Mouse (Mus musculus): Measurements from ENCODE around the gene Khdrbs1. TPM values are rescaled to one million over a fixed set of nuclear protein-coding genes. Genes with fewer than 3 reads are reported as not detected.
"Not testable (repeated sequence)": the region's sequence is repeated elsewhere in the genome, so short reads cannot be mapped to it uniquely, and the experiment has no call there.

Khdrbs1 gene
- total RNA-seq (2014; fragmentation: Nextera tagmentation) (98.7 and 104 TPM in 2 replicates), total RNA-seq (2017) (82.8 and 84.2 TPM in 2 replicates)

DNA sequence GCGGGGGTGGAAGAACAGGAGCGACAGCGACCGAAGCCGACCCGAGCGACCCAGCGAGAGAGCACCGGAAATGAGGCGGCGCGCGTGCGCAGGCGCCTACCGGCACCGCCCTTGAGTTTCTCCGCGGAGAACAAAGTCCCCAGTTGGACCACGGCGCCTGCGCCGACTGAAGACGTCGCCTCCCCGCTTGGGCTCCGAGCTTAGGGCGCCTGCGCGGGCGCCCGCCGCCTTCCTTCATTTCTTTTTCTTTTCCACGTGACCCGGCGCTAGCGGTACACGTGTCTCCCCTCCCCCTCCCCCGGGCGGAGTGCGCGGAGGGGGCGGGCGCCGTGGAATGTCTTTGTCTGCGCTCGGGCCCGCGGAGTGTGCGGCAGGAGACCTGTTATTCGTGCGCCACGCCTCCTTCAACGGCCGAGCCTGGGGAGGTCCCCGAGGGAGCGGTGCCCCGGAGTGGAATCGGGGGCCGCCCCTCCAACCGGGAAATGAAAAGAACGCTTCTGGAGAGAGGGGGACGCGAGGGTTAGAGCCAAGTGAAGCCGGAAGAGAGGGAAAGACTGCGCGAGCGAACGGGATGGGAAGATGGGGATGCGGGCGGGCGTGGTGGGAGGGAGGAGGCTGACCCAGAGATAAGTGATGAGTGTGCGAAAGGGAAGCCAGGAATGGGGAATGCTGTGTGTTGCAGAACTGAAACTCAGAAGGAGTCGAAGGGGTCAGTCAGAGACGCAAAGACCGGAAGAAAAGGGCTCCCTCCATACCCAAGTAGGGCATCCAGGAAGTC lies at the start of gene Khdrbs1:
Khdrbs1 (minus strand) TSS at position 72 of the 778 bp plus-strand sequence.
- ATAC-seq (replicated peaks; ENCODE audit: poor library complexity, severe bottlenecking): peak; percentile 77

DNA sequence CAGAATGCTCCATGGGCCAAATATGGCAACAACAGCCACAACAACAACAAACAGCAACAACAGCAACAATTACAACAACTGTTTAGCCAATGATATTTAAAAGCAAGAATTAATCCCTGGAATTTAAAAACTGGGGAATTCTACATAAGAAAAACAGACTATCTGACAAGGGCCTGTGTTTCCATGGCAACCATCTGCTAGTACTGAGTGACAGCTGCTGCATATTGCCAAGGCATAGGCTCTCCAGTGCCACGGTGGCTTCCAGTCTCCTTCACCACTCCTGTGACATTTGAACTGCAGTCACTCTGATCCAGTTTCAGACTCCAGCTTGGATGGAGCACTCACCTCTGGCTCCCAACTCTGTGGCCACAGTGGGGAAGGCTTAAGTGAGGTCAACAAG lies 49.3 kb upstream of the Khdrbs1 start:
- ATAC-seq (replicated peaks; ENCODE audit: poor library complexity, severe bottlenecking): no peak

DNA sequence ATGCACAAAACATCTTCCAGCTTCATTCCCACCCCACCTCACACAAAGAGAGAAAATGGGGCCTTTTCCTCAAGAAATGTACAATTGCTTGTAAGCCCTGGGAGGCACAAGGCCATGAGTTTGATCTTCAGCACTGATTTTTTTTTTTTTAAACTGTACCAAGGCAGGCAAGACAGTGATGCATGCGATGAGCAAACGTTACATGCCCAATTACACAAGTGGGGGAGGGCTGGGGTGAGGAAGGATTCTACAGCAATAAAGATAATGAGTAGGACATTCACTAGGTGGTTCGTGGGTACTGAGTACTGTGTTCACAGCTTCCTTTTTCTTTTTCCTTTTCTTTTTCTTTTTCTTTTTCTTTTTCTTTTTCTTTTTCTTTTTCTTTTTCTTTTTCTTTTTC lies 48.4 kb upstream of the Khdrbs1 start:
- ATAC-seq (replicated peaks; ENCODE audit: poor library complexity, severe bottlenecking): no peak

DNA sequence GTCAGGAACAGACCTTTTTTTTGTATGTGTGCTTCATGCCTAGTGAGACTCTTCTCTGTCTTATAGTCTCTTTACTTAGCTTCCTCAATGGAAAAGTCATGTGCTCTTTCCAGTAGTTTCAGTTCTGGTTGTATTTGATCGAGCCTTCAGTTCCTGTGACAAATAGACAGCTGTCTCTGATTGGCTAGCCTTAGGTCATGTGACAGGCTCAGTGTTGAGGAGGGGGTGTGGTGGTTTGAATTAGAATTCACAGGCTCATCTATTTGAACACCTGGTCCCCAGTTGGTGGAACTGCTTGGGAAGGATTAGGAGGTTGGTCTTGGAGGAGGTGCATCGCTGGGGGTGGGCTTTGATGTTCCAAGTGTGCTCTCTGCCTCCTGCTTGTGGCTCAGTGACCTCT lies 47.5 kb upstream of the Khdrbs1 start:
- ATAC-seq (replicated peaks; ENCODE audit: poor library complexity, severe bottlenecking): peak; percentile 54

DNA sequence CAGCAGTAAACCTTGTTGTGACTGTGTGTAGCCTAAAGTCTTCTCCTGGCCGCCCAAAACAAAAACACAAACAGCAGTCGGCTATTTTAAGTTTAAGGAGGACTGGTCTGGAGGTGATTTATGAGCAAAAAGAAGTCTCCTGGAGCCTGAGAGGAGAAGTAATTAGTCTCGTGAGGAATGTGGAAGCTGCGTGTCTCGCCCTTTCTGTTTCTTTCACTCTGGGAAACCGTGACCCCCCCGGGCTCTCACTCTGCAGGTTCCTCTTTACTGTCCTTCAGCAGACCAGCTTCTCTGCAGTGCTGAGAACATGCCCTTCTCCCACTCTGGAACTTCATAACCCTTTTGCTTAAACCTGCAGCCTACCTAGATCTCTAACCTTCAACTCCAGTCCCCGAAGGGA lies 46.6 kb upstream of the Khdrbs1 start:
- ATAC-seq (replicated peaks; ENCODE audit: poor library complexity, severe bottlenecking): peak; percentile 78

DNA sequence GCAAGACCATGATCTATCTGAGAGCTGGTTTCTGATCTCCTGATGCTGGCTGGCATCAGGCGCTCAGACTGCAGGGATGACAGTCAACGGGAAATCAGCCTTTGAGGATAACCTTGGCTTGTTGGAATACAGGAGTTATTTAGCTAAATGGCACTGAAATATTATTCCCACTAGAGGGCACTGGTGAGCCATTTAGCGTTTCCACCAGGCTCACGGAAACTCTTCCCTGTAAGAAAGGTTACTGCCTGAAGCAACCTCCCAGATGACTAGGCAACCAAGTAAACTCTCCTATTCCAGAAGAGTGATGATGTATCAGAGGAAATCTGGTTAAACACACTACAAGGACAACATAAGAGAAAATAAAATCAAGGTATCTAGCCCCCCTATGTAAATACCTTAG lies 43.1 kb upstream of the Khdrbs1 start:
- ATAC-seq (replicated peaks; ENCODE audit: poor library complexity, severe bottlenecking): peak; percentile 42

DNA sequence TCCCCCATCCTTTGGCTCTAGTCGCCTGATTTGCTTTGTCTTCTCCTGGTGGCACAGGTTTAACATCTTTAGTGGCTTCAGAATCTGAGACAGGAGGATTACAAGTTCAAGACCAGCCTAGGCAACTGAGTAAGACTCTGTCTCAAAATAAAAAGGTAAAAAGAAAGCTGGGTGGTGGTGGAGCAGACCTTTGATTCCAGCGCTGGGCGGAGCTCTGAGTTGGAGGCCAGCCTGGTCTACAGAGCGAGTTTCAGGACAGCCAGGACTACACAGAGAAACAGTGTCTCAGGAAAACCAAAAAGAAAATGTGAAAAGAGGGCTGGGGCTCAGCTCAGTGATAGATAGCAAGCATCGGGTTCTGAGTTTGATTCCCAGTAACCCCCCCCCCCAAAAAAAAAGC lies 41.4 kb upstream of the Khdrbs1 start:
- no peak for ATAC-seq (replicated peaks; ENCODE audit: poor library complexity, severe bottlenecking)

DNA sequence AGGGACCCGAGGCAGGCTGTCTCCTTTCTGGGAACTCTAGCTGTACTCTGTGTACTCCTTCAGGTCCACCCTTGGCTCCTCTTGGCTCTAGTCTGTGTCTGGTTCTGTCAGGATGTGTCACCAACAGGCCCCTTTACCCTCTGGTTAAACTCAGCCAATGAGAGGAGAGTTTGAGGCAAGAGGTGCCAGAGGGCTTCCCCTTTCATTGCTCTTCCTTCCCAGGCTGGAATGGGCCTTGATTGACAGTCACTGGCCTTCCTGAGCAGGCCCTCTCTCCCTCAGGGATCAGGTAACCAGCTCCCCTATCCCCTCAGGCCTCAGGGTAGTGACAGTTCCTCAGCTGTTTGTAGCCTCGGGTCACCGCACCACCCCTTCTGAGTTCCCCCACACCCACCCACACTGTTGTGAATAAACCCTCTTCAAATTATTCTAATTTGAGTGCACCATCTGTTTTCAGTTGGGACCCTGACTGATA lies 40.8 kb upstream of the Khdrbs1 start:
- ATAC-seq (replicated peaks; ENCODE audit: poor library complexity, severe bottlenecking): peak; percentile 62

DNA sequence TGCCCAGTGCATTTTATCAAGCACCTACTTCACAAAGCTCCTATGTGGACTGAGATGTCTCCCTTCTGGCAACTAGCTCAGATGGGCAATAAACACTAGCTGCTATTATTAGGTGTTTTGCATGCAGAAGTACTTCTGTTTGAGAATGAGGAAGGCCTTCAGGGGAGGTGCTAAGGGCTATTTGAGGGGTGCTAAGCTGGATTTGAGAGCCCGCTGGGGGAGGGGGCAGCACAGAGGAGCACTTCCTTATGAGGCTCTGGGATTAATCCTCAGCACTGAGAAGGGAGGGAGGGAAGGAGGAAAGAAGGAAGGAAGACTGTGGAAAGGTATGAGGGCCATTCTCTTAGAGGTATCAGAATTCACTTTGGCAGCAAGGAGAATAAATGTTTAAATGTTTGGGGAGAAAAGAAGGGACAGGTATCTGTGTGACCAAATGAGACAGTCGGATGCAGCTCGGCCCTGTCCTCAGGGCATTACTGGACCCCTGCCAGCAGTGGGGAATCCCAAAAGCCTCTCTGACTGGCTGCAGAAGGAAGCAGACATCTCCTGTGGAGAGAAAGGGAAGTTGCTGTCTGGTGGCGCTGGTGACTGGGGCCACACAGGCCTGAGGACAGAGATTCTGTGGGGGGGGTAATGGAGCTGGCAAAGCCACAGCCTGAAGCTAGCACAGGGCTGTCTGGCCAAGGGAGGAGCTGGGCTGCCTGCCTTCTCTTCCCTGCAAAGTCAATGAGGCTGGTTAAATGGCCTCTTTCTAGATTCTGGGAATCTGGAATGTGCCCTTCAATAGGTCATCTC lies 40.0 kb upstream of the Khdrbs1 start:
- peak; percentile 90 for ATAC-seq (replicated peaks; ENCODE audit: poor library complexity, severe bottlenecking)

DNA sequence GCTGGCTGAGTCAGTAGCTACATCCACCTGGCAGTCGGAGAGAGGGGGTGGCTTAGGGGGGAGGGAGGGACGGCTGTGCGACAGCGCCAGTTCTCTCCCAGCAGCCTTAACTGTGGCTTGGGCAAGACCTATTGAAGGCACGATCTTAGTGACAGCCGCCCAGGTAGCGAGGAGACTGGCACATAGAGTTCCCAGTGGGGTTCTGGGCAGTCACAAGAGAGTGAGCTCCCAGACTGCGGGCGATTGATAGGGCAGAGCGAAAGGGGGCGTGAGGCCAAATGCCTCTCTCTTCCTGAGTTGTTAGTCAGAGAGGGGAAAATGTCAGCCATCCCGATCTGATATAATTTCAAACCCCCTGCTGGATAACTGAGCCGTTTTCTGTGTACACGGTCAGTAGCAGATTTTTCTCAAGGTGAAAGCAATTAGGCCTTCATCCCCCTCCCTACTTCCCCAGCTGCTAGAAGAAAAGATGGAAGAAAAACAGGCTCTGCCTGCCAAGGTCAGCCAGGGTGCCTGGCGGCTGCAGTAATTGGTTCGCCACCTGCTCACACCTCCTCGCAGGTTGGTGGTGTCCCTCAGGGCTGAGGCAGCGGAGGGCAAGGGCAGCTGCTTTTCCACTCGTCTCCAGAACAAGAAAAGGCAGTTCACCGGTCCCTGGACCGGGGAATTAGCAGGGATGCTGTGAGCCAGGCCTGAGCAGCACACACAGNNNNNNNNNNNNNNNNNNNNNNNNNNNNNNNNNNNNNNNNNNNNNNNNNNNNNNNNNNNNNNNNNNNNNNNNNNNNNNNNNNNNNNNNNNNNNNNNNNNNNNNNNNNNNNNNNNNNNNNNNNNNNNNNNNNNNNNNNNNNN lies 29.8 kb upstream of the Khdrbs1 start:
- peak; percentile 70 for ATAC-seq (replicated peaks; ENCODE audit: poor library complexity, severe bottlenecking)

DNA sequence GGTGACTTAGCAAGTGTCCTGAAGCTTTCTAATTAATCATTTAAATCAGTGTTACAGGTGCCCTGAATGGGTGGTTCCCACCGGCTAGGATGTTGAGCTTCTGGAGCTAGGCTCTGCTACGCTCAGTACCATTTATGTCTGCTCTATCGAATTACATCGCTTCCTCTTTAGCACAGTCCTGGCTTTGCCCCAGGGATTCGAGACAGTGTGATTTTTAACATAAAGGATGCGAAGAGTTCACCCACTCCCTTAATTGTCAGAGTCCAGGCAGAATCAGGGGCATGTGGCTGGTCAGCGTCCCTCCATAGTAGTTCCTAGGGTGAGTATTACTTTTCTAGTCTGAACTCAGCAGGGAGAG lies 29.2 kb upstream of the Khdrbs1 start:
- peak; percentile 49 for ATAC-seq (replicated peaks; ENCODE audit: poor library complexity, severe bottlenecking)

DNA sequence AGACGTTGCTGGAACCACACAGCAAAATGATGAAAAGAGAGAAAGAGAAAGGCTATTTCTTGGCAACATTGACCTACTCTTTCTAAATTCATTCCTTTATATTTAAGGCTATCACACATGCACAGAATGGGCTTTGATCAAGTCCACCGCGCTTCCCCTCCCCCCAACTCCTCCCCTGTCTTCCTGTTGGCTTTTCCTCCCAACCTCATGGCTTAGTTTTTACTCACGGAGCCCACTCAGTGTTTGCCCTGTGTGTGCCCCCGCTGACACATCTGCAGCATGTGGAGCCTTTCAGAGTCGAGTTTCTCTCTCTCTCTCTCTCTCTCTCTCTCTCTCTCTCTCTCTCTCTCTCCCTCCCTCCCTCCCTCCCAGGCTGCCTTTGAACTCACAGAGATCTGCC lies 28.5 kb upstream of the Khdrbs1 start:
- no peak for ATAC-seq (replicated peaks; ENCODE audit: poor library complexity, severe bottlenecking)

DNA sequence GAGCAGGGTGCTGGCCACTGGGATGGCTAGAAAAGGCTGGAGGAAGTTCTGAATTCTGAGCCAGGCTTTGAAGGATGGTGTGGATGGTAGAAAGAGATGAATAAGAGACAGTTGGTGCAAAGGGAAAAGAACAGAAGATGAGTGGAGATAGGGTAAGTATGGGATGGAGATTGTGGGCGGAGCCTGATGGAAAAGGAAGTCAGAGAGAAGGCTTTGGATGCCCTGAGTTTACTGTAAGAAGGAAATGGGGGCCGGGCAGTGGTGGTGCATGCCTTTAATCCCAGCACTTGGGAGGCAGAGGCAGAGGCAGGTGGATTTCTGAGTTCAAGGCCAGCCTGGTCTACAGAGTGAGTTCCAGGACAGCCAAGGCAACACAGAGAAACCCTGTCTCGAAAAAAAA lies 26.6 kb upstream of the Khdrbs1 start:
- not testable (repeated sequence) for ATAC-seq (replicated peaks; ENCODE audit: poor library complexity, severe bottlenecking)

DNA sequence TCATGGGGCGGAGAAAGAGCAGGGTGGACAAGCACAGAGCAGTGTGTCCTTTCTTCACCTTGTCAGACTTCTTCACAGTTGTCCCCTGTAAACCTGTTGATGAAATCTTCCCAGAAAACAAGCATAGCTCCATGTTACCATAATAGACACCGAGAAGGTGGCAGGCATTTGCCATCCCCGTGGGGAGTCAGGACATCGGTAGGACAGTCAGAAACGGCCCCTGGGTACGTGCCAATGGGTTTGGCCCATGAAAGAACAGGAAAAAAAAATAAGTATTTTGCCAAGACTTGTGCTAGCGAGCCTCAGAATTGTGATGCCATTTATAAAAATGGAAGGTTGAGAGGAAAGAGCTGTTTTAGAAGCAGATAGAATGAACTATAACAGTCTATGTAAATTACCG lies 25.7 kb upstream of the Khdrbs1 start:
- ATAC-seq (replicated peaks; ENCODE audit: poor library complexity, severe bottlenecking): no peak

DNA sequence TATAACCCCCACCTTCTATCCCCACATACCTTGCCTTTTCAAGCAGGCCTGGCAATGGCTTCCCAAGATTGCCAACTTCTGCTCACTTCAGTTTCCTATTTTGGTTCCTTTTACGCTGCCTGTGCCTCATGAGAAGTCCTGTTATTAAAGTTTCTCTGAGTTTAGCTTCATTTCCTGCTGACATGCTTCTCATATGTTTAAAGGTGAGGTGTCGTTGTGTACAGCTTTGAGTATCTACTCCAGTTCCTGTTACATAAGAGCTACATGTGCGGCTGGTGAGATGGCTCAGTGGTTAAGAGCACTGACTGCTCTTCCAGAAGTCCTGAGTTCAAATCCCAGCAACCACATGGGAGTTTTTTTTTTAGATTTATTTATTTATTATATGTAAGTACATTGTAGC lies 23.2 kb upstream of the Khdrbs1 start:
- ATAC-seq (replicated peaks; ENCODE audit: poor library complexity, severe bottlenecking): peak; percentile 36

DNA sequence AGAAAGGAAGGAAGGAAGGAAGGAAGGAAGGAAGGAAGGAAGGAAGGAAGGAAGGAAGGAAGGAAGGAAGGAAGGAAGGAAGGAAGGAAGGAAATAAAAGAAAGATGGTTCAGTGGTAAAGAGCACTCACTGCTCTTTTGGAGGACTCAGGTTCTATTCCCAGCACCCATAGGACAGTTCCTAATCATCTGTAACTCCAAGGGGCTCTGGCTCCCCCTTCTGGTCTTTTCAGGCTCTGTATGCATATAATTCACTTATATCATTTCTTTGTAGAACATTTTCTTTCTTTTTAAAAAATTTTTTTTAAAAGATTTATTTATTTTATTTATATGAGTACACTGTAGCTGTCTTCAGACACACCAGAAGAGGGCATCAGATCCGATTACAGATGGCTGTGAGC lies 20.4 kb upstream of the Khdrbs1 start:
- ATAC-seq (replicated peaks; ENCODE audit: poor library complexity, severe bottlenecking): not testable (repeated sequence)

DNA sequence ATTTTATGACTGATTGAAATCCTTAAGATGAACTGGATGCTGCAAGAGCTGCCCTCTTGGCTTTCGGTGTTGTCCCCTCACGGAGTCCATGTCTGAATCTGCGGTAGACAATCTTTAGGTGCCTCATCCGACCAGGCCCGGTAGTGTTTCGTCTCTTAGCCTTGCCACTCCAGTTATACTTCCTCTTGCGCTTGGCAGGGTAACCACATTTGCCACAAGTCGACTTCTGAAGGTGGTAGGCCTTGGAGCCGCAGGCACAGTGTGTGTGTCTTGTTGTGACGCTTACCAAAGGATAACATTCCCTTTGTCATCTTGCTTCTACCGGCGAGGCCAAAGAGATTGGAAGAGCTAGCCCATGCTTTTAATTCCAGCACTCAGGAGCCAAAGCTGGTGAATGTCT lies 19.5 kb upstream of the Khdrbs1 start:
- peak; percentile 92 for ATAC-seq (replicated peaks; ENCODE audit: poor library complexity, severe bottlenecking)

DNA sequence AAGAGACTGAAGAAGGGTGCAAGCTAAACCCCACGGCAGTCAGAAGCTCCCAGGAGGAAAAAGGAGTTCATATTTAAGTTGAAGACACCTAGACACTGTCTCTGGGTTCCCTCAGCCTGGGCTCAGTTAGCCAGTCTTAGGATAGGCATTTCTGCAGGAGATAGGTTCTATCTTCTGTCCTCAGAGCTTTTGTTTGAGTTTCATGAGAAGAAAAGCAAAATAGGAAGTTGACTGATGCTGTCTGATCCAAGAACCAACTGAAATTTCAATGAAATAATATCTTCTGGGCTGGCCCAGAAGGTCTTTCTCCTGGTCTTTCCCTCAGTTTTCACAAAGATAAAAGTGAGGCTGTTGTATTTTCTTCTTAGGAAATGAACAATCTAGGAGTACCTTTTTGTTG lies 13.4 kb upstream of the Khdrbs1 start:
- ATAC-seq (replicated peaks; ENCODE audit: poor library complexity, severe bottlenecking): no peak

DNA sequence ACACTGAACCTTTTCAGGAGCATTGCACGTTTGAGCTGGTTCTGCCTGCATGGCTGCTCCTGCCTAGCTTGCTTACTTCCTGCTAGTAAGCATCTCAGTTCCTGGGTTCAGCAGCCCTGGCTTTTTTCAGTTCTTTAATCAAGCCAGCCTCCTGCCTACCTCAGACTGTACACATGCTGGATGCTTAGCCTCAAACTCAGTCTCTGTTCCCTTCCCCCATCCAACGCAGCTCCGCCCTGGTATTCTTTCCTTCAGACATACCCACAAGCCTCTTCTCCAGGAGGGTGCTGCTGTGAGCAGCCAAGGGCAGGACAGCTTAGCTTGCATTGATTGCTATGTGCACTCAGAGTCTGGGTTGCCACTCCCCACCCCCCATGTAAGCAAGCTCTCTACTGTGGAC lies 12.6 kb upstream of the Khdrbs1 start:
- peak; percentile 65 for ATAC-seq (replicated peaks; ENCODE audit: poor library complexity, severe bottlenecking)

DNA sequence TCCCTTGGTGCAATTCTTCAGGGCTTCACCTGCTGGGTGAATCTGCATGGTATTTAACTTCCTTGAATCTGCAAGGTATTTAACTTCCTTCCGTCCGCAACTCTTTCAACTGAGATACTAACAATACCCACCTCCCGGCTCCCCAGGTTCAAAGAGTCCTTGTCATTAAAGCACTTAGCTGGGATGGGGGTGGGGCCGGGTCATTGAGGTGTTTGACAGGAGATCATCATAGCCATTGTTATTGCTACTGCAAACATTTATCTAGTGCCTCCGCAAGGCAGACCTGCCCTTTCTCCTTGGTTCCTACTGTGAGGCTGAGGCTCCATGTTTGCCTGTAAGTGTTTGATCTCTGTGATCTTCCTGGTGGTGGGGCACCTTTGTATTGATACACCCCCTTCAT lies 8.3 kb upstream of the Khdrbs1 start:
- ATAC-seq (replicated peaks; ENCODE audit: poor library complexity, severe bottlenecking): no peak

DNA sequence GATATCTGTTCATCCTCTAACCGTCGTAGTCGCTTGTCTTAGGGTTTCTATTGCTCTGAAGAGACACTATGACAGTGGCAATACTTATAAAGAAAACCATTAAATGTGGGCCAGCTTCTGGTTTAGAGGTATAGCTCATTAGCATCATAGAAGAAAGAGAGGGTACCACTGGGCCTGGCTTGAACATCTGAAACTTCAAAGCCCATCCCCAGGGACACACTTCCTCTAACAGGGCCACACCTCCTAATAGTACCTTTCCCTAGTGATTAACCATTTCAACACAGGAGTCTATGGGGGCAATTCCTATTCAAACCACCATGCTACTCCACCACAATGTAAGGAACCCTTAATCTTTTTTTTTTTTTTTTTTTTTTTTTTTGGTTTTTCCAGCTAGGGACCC lies 4.5 kb upstream of the Khdrbs1 start:
- ATAC-seq (replicated peaks; ENCODE audit: poor library complexity, severe bottlenecking): no peak

All from granulocyte monocyte progenitor cell, adult 5-6 weeks (primary cell).